Mouse (Mus musculus) forebrain, postnatal 0 days (tissue): ENCODE measurements around the gene Mgat4e. TPM values are rescaled to one million over a fixed set of nuclear protein-coding genes. Genes with fewer than 3 reads are reported as not detected.

Experiments
- ATAC-seq: fragments of 200-750 bp; cut with Nextera tagmentation; 2 replicates; pipeline ENCODE4 v1.8.0; 2017; ENCODE audit warnings: mild to moderate bottlenecking, moderate library complexity
- DNase-seq: peaks from one replicate; pipeline ENCODE4 v3.0.0-alpha.2; 2015
- H3K27ac ChIP-seq: fragments of 300-500 bp; sonication (generic); 2 replicates; pipeline ENCODE4 v1.5.1; 2014; ENCODE audit warnings: low read depth, mild to moderate bottlenecking, antibody characterized with exemption, low read length, moderate library complexity, mixed read lengths
- H3K27me3 ChIP-seq: fragments of 300-500 bp; sonication (generic); 2 replicates; pipeline ENCODE4 v1.6.1; 2014; ENCODE audit warnings: mild to moderate bottlenecking, low read length, mixed read lengths; ENCODE audit not compliant: insufficient read depth
- H3K36me3 ChIP-seq: fragments of 300-500 bp; sonication (generic); 2 replicates; pipeline ENCODE4 v1.6.1; 2014; ENCODE audit warnings: mild to moderate bottlenecking, moderate library complexity; ENCODE audit not compliant: insufficient read depth
- H3K4me1 ChIP-seq: fragments of 300-500 bp; sonication (generic); 2 replicates; pipeline ENCODE4 v1.6.1; 2014; ENCODE audit warnings: antibody characterized with exemption; ENCODE audit not compliant: insufficient read depth
- H3K4me2 ChIP-seq: fragments of 300-500 bp; sonication (generic); 2 replicates; pipeline ENCODE4 v1.6.1; 2014; ENCODE audit warnings: low read depth, mild to moderate bottlenecking, moderate library complexity
- H3K4me3 ChIP-seq: fragments of 300-500 bp; sonication (generic); 2 replicates; pipeline ENCODE4 v1.5.1; 2014; ENCODE audit warnings: low read depth, low read length, mixed read lengths
- H3K9ac ChIP-seq: fragments of 300-500 bp; sonication (generic); 2 replicates; pipeline ENCODE4 v1.6.1; 2014; ENCODE audit warnings: mild to moderate bottlenecking
- H3K9me3 ChIP-seq: fragments of 300-500 bp; sonication (generic); 2 replicates; pipeline ENCODE4 v1.6.1; 2016; ENCODE audit warnings: low read length
- CTCF ChIP-seq: sonication (generic); IDR thresholded peaks from 2 replicates; pipeline ENCODE4 v1.5.1; 2016; ENCODE audit warnings: antibody characterized with exemption, control low read depth, low read depth
- WGBS: fragments of 180-500 bp; shearing (Covaris S2); extraction: QIAGEN DNeasy Blood & Tissue Kit; methylation state at CpG from one replicate; pipeline ENCODE4 v1.1.7; 2014; 5-methylcytosine and 5-hydroxymethylcytosine counted together
- polyA plus RNA-seq: library from polyadenylated mRNA; unstranded; fragments of >200 nt; fragmentation: Nextera tagmentation; extraction: Ambion mirVana; gene quantifications from 2 replicates; pipeline ENCODE4 v1.2.1, GENCODE M21; 2015
- total RNA-seq: library from RNA; depleted of rRNA; stranded (reverse); fragments of >200 nt; gene quantifications from 2 replicates; pipeline ENCODE4 v1.2.3, GENCODE M21; 2014

Mgat4e gene
- total and polyA plus RNA-seq, 2 experiments from 2014 or later, result not detected

DNA sequence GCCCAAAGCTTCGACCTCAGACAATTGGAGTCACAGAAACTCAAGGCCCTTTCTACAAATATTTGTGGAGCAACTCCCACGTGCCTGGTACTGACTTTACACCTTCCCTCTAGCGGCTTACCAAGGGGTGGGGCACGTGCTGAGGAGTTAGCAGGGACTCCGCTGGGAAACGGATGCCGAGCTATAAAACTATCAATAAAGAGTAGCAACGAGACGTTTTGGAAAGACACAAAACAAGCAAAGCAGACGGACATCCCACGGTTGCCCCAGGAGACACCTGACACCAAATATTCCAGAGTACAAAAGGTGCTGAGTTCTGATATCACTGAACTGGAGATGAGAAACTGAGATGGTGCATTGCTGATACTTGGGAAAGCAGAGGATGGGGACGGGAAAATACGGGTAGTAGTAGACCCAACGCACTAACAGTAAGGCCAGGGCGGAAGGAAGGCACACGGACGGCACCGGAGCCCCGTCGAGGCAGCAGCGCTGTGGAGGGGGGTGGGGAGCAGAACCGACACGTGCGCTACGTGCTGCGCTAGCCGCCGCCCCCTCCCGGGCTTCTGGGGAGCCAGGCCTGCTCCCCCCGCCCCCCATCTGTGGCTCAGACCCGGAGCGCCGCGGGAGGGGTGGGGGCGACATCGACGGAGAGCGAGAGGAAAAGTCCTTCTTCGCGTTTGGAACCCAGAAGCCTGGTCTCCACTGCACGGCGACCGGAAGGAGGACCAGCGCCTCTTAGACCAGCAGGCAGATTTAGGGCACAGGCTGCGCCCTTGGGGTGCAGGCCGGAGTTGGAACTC lies 6.6 kb upstream of the Mgat4e start:
- H3K27me3 ChIP-seq, result no peaks in the 10 kb centered on the region
- peak overlapping the region; percentile 93 for H3K9ac ChIP-seq
- H3K4me3 ChIP-seq, result peak overlapping the region; percentile 70
- H3K4me1 ChIP-seq, result peaks cover 13% of the 10 kb centered on the region
- DNase-seq (peak; percentile 86), ATAC-seq (peak; percentile 72)
- no peaks in the 10 kb centered on the region for H3K9me3 ChIP-seq
- WGBS, result 3% methylated on average over 40 of the region's 46 CpGs
- H3K36me3 ChIP-seq, result no peaks in the 10 kb centered on the region
- peak overlapping the region; percentile 75 for H3K4me2 ChIP-seq
- H3K27ac ChIP-seq, result peak overlapping the region; percentile 93
- TF ChIP-seq CTCF, result peak; percentile 20

DNA sequence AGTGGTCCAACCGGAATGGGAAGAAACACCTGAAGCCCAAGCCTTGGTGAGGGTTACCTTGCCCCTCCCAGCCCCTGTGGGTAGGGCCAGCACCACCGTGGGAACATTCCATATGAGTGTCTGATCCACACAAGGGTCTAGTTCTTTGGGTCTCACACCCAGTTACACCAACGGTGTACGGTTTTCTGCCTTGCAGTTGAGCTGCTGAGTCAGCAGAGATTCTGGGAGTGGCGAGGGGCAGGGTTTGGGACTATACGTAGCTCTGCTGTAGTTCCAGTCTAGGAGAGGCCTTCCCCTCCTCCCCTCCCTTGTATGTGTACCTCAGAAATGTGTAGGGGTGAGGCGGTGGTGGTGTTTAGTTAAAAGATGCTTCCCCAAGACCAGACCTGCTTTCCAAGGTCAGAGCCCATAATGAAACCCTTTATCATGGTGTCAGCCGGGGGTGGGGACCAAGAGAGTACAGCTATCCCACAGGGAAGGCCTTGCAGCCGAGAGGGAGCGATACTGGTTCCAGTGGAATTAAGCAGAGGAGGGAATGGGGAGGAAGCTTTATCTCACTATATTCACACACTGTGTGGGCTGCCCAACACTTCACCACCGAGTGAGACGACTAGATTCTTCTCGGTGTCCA lies 5.9 kb upstream of the Mgat4e start:
- Histone ChIP-seq H3K4me1 (peaks cover 13% of the 10 kb centered on the region), H3K27me3 (no peaks in the 10 kb centered on the region), H3K9me3 (no peaks in the 10 kb centered on the region), H3K36me3 (no peaks in the 10 kb centered on the region), H3K9ac (no peak overlapping the region), H3K4me2 (peak overlapping the region; percentile 75), H3K4me3 (no peak overlapping the region), H3K27ac (no peak overlapping the region)
- DNase-seq, result no peak
- WGBS, result 37% methylated on average over 13 of the region's 13 CpGs
- no peak for ATAC-seq
- no peak for TF ChIP-seq CTCF

DNA sequence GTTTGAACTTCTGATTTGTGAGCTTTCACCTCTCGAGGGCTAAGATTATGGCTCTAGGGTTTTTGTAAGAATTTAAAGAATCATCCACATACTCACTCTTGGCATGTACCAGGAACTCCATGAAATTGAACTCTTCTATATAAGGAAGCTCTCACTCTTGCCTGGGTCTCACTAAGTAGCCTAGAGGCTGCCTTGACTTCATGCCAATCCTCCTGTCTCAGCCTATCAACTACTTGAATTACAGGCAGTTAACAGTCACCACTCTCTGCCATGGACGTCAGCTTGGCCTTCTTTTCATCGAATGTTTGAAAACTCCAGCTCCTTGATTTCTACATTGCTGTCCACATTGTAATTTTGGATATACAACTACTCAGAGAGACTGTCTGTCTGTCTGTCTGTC lies 2.9 kb upstream of the Mgat4e start:
- Histone ChIP-seq H3K27me3 (no peaks in the 10 kb centered on the region), H3K4me2 (no peak overlapping the region), H3K9ac (no peak overlapping the region), H3K4me3 (no peak overlapping the region), H3K36me3 (no peaks in the 10 kb centered on the region), H3K9me3 (no peaks in the 10 kb centered on the region), H3K27ac (no peak overlapping the region), H3K4me1 (peaks cover 13% of the 10 kb centered on the region)
- ATAC-seq (no peak), DNase-seq (no peak)
- WGBS, result 68% methylated on average over 3 of the region's 3 CpGs
- no peak for TF ChIP-seq CTCF

DNA sequence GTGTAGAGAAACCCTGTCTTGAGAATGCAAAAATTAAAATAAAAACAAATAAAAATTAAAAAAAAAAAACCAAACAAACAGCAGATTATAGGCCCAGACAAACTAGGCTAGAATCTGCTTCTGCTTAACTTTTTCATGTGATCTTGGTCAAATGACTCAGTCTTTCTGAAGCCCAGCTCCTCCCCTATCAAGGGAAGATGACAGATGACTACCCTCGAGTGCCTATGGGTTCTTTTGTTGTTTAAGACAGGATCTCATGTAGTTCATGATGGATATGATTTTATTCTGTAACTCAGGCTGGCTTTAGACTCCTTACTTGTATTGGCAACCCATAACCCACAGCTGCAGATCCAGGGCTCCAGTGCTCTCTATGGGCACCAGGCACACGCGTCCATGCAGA lies 2.4 kb upstream of the Mgat4e start:
- H3K9ac ChIP-seq, result no peak overlapping the region
- ATAC-seq (no peak), DNase-seq (no peak)
- no peak overlapping the region for H3K27ac ChIP-seq
- H3K27me3 ChIP-seq, result no peaks in the 10 kb centered on the region
- H3K4me1 ChIP-seq, result peaks cover 9% of the 10 kb centered on the region; the same call in 1 of the 2 replicates
- H3K4me3 ChIP-seq, result no peak overlapping the region
- TF ChIP-seq CTCF, result no peak
- H3K36me3 ChIP-seq, result no peaks in the 10 kb centered on the region
- no peak overlapping the region for H3K4me2 ChIP-seq
- WGBS, result 89% methylated on average over 3 of the region's 3 CpGs
- H3K9me3 ChIP-seq, result no peaks in the 10 kb centered on the region

DNA sequence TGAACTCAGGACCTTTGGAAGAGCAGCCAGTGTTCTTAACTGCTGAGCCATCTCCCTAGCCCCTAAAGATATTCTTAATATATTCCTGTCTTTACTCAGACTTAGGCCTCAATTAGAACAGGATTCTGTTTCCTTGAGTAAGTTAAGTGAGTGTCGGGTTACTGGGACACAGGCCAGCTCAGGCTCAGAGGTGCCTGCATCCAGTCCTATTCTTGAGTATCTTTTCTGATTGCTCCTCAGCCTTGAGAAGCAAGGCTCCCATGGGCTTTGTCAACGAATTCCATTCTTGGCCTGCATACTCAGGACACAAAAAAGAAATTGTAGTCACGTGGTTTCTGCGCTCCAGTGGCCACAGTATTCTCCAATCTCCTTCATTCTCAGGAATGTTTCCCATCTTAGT lies 1.3 kb downstream of the Mgat4e start:
- Histone ChIP-seq H3K4me2 (no peak overlapping the region), H3K4me3 (no peak overlapping the region), H3K9ac (no peak overlapping the region), H3K4me1 (no peaks in the 10 kb centered on the region), H3K36me3 (no peaks in the 10 kb centered on the region), H3K27ac (no peak overlapping the region), H3K27me3 (no peaks in the 10 kb centered on the region), H3K9me3 (no peaks in the 10 kb centered on the region)
- DNase-seq (no peak), ATAC-seq (no peak)
- WGBS, result 53% methylated on average over 4 of the region's 4 CpGs
- TF ChIP-seq CTCF, result no peak

DNA sequence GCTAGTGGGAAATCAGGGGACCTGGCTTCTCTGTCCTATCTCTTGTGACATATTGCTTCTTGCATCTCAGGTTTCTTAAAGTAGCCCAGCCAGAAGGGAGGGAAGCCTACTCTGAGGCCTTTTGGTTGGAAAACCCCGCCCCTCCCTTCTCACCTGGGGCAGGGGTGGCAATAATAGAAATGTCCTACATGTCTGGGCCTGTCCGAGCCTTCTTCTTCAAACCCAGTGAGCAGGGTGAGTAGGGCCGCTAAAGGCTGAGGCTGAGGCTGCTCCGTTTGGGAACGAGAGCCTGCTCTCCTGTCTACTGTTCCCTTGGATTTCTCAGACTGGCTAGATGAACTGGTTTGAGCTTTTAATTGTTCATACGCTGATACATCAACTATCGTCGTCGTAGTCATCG lies 8.9 kb downstream of the Mgat4e start:
- DNase-seq (no peak), ATAC-seq (no peak)
- Histone ChIP-seq H3K27me3 (no peaks in the 10 kb centered on the region), H3K4me3 (no peak overlapping the region), H3K9ac (no peak overlapping the region), H3K9me3 (no peaks in the 10 kb centered on the region), H3K36me3 (no peaks in the 10 kb centered on the region), H3K4me1 (no peaks in the 10 kb centered on the region), H3K27ac (no peak overlapping the region), H3K4me2 (no peak overlapping the region)
- no peak for TF ChIP-seq CTCF
- WGBS, result 91% methylated on average over 10 of the region's 10 CpGs

DNA sequence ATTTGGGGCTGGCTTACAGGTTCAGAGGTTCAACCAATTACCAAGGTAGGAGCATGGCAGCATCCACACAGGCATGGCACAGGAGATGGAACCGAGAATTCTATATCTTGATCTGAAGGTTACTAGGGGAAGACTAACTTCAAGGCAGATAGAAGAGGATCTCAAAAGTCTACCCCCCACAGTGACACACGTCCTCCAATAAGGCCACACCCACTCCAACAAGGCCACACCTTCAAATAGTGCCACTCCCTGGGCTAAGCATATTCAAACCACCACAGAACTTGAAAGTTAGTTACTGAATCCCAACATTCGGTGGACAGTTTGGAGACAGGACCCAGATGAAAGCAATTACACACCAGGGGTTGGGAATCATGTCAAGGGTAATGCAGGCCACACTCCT lies 14.0 kb downstream of the Mgat4e start:
- H3K9me3 ChIP-seq, result no peaks in the 10 kb centered on the region
- no peak overlapping the region for H3K4me3 ChIP-seq
- no peak overlapping the region for H3K4me2 ChIP-seq
- DNase-seq (no peak), ATAC-seq (no peak)
- H3K27ac ChIP-seq, result no peak overlapping the region
- TF ChIP-seq CTCF, result no peak
- no peaks in the 10 kb centered on the region for H3K27me3 ChIP-seq
- no peaks in the 10 kb centered on the region for H3K4me1 ChIP-seq
- WGBS, result 79% methylated on average over 3 of the region's 3 CpGs
- no peak overlapping the region for H3K9ac ChIP-seq
- H3K36me3 ChIP-seq, result no peaks in the 10 kb centered on the region
